23 mouse cellular contexts compared by ENCODE assay signal in the genomic region with DNA sequence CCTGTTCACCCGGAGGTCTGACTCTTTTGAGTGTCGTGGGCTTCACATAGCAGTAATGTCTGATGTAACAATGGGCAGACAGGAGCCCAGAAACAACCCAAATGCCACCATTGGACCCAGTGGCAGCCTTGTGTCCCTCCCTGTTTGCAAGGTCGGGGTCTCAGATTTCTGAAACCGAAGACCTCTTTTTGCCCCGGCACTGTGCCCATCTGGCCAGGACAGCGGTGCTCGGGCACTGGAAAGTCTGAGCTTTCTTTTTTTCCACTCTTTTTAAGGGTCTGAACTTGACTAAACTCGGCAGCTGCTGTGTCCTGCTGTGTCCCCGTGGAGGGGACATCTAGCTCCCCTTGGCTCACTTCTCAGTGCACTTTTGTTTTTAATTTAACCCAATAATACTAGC.
DNase-seq lines count a peak whose midpoint lies in the region; ATAC-seq lines count a peak whose summit lies in the region.
"Had no signal": no experiment of that assay in that cellular context is flagged by ENCODE, and none has a peak within 500 bp of the region (broad histone marks: within the 10 kb centered on the region; RNA-seq: fewer than 3 reads in every experiment).

No protein-coding gene starts in this region.

- no peak overlapping the region for H3K9ac ChIP-seq in kidney, embryonic 15.5 days
- no peak overlapping the region for H3K9ac ChIP-seq in neural tube, embryonic 13.5 days
- H3K9ac ChIP-seq in neural tube, embryonic 15.5 days (replicated peaks): no peak overlapping the region
- H3K9ac ChIP-seq: embryonic facial prominence, embryonic 12.5 days; forebrain, embryonic 12.5 days; heart, embryonic 13.5 days; hindbrain, embryonic 12.5 days had no signal

- 32% methylated on average over 9 of the region's 9 CpGs for WGBS in kidney, embryonic 15.5 days
- WGBS in neural tube, embryonic 13.5 days: 56% methylated on average over 9 of the region's 9 CpGs
- 56% methylated on average over 9 of the region's 9 CpGs for WGBS in neural tube, embryonic 15.5 days

- no peaks in the 10 kb centered on the region for H3K36me3 ChIP-seq in kidney, embryonic 15.5 days
- H3K36me3 ChIP-seq in neural tube, embryonic 13.5 days: no peaks in the 10 kb centered on the region
- H3K36me3 ChIP-seq in neural tube, embryonic 15.5 days: no peaks in the 10 kb centered on the region
- H3K36me3 ChIP-seq: embryonic facial prominence, embryonic 12.5 days; forebrain, embryonic 12.5 days; G1E; hindbrain, embryonic 12.5 days had no signal

- ATAC-seq in kidney, embryonic 15.5 days (replicated peaks; ENCODE audit: low FRiP score): peak; percentile 58
- ATAC-seq in neural tube, embryonic 13.5 days (ENCODE audit: low read depth): 0 out of 2 replicates have a peak, but pooled peaks have one; percentile 4
- ATAC-seq in neural tube, embryonic 15.5 days (ENCODE audit: low FRiP score): no peak
- ATAC-seq: Patski had no signal

- H3K27ac ChIP-seq in kidney, embryonic 15.5 days: no peak overlapping the region
- H3K27ac ChIP-seq in neural tube, embryonic 13.5 days (replicated peaks): peak overlapping the region; percentile 23; the same call in 1 of the 2 replicates
- H3K27ac ChIP-seq in neural tube, embryonic 15.5 days (replicated peaks): no peak overlapping the region
- H3K27ac ChIP-seq: embryonic facial prominence, embryonic 12.5 days; forebrain, embryonic 12.5 days; heart, embryonic 13.5 days; macrophage had no signal

- H3K4me3 ChIP-seq in kidney, embryonic 15.5 days (replicated peaks): no peak overlapping the region
- no peak overlapping the region for H3K4me3 ChIP-seq in neural tube, embryonic 13.5 days
- H3K4me3 ChIP-seq in neural tube, embryonic 15.5 days (replicated peaks): no peak overlapping the region
- H3K4me3 ChIP-seq: embryonic facial prominence, embryonic 12.5 days; erythroblast, embryonic 14.5 days; forebrain, embryonic 12.5 days; heart, embryonic 13.5 days; hindbrain, embryonic 12.5 days had no signal

- peaks cover 16% of the 10 kb centered on the region for H3K4me1 ChIP-seq in kidney, embryonic 15.5 days
- peaks cover 55% of the 10 kb centered on the region for H3K4me1 ChIP-seq in neural tube, embryonic 13.5 days (replicated peaks)
- peaks cover 49% of the 10 kb centered on the region for H3K4me1 ChIP-seq in neural tube, embryonic 15.5 days

- H3K9me3 ChIP-seq in kidney, embryonic 15.5 days (replicated peaks): no peaks in the 10 kb centered on the region
- H3K9me3 ChIP-seq in neural tube, embryonic 13.5 days: no peaks in the 10 kb centered on the region
- H3K9me3 ChIP-seq in neural tube, embryonic 15.5 days (replicated peaks): no peaks in the 10 kb centered on the region
- H3K9me3 ChIP-seq: embryonic facial prominence, embryonic 12.5 days; forebrain, embryonic 12.5 days; heart, embryonic 13.5 days; hindbrain, embryonic 12.5 days had no signal

- no peak for DNase-seq in kidney, postnatal 36 days
- DNase-seq in gastrocnemius, postnatal 14 days: peak; percentile 68
- no peak for DNase-seq in c-Kit-positive CD71-positive TER-119-positive erythroid progenitor cells, embryonic 14.5 days (ENCODE audit: low spot score)
- DNase-seq in urinary bladder, adult 18-20 months (ENCODE audit: low spot score in 2 of 2): no peak
- DNase-seq: adrenal gland, adult 2 months; cerebellum, adult 18-20 months; cerebellum, postnatal 14 days; heart, adult 18-20 months; kidney, adult 11 months; layer of hippocampus, adult 9-11 months; thymus, adult 18-20 months; thymus, postnatal 4 days had no signal

- intact Hi-C loops in gastrocnemius, postnatal 14 days (cut with DNase I; ENCODE audit: low total_unique reads): no loop called here

- H3K4me2 ChIP-seq in kidney, embryonic 15.5 days: no peak overlapping the region
- H3K4me2 ChIP-seq in neural tube, embryonic 13.5 days: no peak overlapping the region
- H3K4me2 ChIP-seq in neural tube, embryonic 15.5 days: no peak overlapping the region
- H3K4me2 ChIP-seq: embryonic facial prominence, embryonic 12.5 days; forebrain, embryonic 12.5 days; heart, embryonic 13.5 days; hindbrain, embryonic 12.5 days had no signal

- H3K27me3 ChIP-seq in kidney, embryonic 15.5 days: no peaks in the 10 kb centered on the region
- H3K27me3 ChIP-seq in neural tube, embryonic 13.5 days: no peaks in the 10 kb centered on the region
- no peaks in the 10 kb centered on the region for H3K27me3 ChIP-seq in neural tube, embryonic 15.5 days (replicated peaks)
- H3K27me3 ChIP-seq: embryonic facial prominence, embryonic 12.5 days; forebrain, embryonic 12.5 days; heart, embryonic 13.5 days; hindbrain, embryonic 12.5 days; Patski had no signal
